In the genomic region with DNA sequence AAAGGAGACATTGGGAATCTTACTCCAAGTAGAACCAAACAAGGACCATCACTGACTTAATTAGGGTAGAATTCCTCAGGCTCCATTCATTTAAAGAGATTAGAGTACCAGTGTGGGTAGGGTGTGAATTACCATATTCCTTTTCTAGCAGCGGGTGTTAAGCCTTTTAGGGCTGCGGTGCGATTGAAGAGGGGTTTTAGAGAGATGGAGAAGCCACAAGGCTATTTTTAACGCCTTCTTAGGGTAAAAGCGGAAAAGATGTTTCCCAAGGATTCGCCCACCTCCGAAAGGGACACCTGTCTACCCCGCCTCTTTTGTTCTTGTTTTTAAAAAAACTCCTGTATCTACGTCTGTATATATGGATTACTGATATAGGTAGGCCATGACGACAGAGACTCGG, we compare ENCODE assay signal across 7 mouse cellular contexts. TPM values are rescaled to one million over a fixed set of nuclear protein-coding genes. Genes with fewer than 3 reads are reported as not detected.
A peak's percentile ranks its signal among the peaks of the same experiment; 100 is the strongest.
DNase-seq lines count a peak whose midpoint lies in the region; ATAC-seq lines count a peak whose summit lies in the region.

No protein-coding gene starts in this region.

- intact Hi-C loops in gastrocnemius, postnatal 14 days (cut with DNase I; ENCODE audit: low total_unique reads) = no loop called here

- peak overlapping the region; percentile 47 for H3K4me2 ChIP-seq in embryonic facial prominence, embryonic 11.5 days (ENCODE audit: low read depth, low read length)
- peak overlapping the region; percentile 72 for H3K4me2 ChIP-seq in neural tube, embryonic 13.5 days

- ATAC-seq in megakaryocyte, adult 5-6 weeks (ENCODE audit: poor library complexity, severe bottlenecking) = no peak
- no peak for ATAC-seq in embryonic facial prominence, embryonic 11.5 days (replicated peaks; ENCODE audit: insufficient number of reproducible peaks, low FRiP score, low TSS enrichment, low read depth)
- peak; percentile 8; the same call in 1 of the 2 replicates for ATAC-seq in neural tube, embryonic 13.5 days (ENCODE audit: low read depth)

- no peak for DNase-seq in embryonic facial prominence, embryonic 11.5 days (ENCODE audit: low spot score)
- DNase-seq in induced T-regulatory cell, adult 2 months (ENCODE audit: low read depth) = peak; percentile 54
- no peak for DNase-seq in gastrocnemius, postnatal 14 days
- no peak for DNase-seq in spleen, postnatal 36 days (ENCODE audit: low spot score in 2 of 2)

- peaks cover 46% of the 10 kb centered on the region for H3K4me1 ChIP-seq in megakaryocyte, embryonic 14.5 days
- no peaks in the 10 kb centered on the region for H3K4me1 ChIP-seq in embryonic facial prominence, embryonic 11.5 days (ENCODE audit: control insufficient read depth, insufficient read depth, low read length)
- peaks cover 43% of the 10 kb centered on the region for H3K4me1 ChIP-seq in neural tube, embryonic 13.5 days (replicated peaks)

- H3K9me3 ChIP-seq in megakaryocyte, embryonic 14.5 days = no peaks in the 10 kb centered on the region
- H3K9me3 ChIP-seq in embryonic facial prominence, embryonic 11.5 days (replicated peaks; ENCODE audit: control insufficient read depth, low read length) = no peaks in the 10 kb centered on the region
- H3K9me3 ChIP-seq in neural tube, embryonic 13.5 days = no peaks in the 10 kb centered on the region

- H3K36me3 ChIP-seq in megakaryocyte, embryonic 14.5 days (replicated peaks; ENCODE audit: low read length) = peaks cover 46% of the 10 kb centered on the region
- H3K36me3 ChIP-seq in embryonic facial prominence, embryonic 11.5 days (replicated peaks; ENCODE audit: control insufficient read depth, insufficient read depth, low read depth, low read length) = no peaks in the 10 kb centered on the region; the same call in 1 of the 2 replicates
- H3K36me3 ChIP-seq in neural tube, embryonic 13.5 days = peaks cover 27% of the 10 kb centered on the region

- WGBS in embryonic facial prominence, embryonic 11.5 days = 2% methylated on average over 11 of the region's 11 CpGs
- WGBS in neural tube, embryonic 13.5 days = under 1% methylated on average over 11 of the region's 11 CpGs

- H3K27ac ChIP-seq in embryonic facial prominence, embryonic 11.5 days (replicated peaks; ENCODE audit: low read depth, low read length) = no peak overlapping the region
- H3K27ac ChIP-seq in neural tube, embryonic 13.5 days (replicated peaks) = no peak overlapping the region

- peak overlapping the region; percentile 97 for H3K4me3 ChIP-seq in megakaryocyte, embryonic 14.5 days (replicated peaks)
- peak overlapping the region; percentile 59 for H3K4me3 ChIP-seq in embryonic facial prominence, embryonic 11.5 days (ENCODE audit: low read depth, low read length)
- peak overlapping the region; percentile 92 for H3K4me3 ChIP-seq in neural tube, embryonic 13.5 days

- H3K27me3 ChIP-seq in megakaryocyte, embryonic 14.5 days (replicated peaks) = no peaks in the 10 kb centered on the region
- no peaks in the 10 kb centered on the region for H3K27me3 ChIP-seq in embryonic facial prominence, embryonic 11.5 days (ENCODE audit: control insufficient read depth, insufficient read depth, low read length)
- H3K27me3 ChIP-seq in neural tube, embryonic 13.5 days = no peaks in the 10 kb centered on the region

- H3K9ac ChIP-seq in embryonic facial prominence, embryonic 11.5 days (replicated peaks; ENCODE audit: low read length) = peak overlapping the region; percentile 46
- H3K9ac ChIP-seq in neural tube, embryonic 13.5 days = peak overlapping the region; percentile 96

RNA-seq across cellular contexts. Expression of gene Zcrb1, which starts 0.9 kb away (rescaled TPM):
- 104 and 171 TPM in 2 replicates for polyA plus RNA-seq in megakaryocyte, embryonic 14.5 days (2012; ENCODE audit: insufficient read depth, low replicate concordance)
- total RNA-seq in megakaryocyte, adult 5-6 weeks (2015) = 111 and 124 TPM in 2 replicates
- 66.6 and 102 TPM in 2 replicates for total RNA-seq in megakaryocyte, adult 5-6 weeks (2017)
- 164 and 176 TPM in 2 replicates for polyA plus RNA-seq in embryonic facial prominence, embryonic 11.5 days (2014; fragmentation: Nextera tagmentation; extraction: Ambion mirVana)
- polyA plus RNA-seq in neural tube, embryonic 13.5 days (2015; fragmentation: Nextera tagmentation; extraction: Ambion mirVana) = 190 and 192 TPM in 2 replicates
- total RNA-seq in gastrocnemius, postnatal 14 days (2021) = 10 to 100 TPM; 67.7 to 72.1 TPM

RNA-seq across cellular contexts. Expression of gene Pphln1, which starts 0.9 kb away (rescaled TPM):
- 1.4 TPM in 1 of 2 replicates, not detected in the other for polyA plus RNA-seq in megakaryocyte, embryonic 14.5 days (2012; ENCODE audit: insufficient read depth, low replicate concordance)
- total RNA-seq in megakaryocyte, adult 5-6 weeks (2015) = 45.7 and 52.2 TPM in 2 replicates
- 31.7 and 40.1 TPM in 2 replicates for total RNA-seq in megakaryocyte, adult 5-6 weeks (2017)
- polyA plus RNA-seq in embryonic facial prominence, embryonic 11.5 days (2014; fragmentation: Nextera tagmentation; extraction: Ambion mirVana) = 57.1 and 59.0 TPM in 2 replicates
- 46.8 and 48.9 TPM in 2 replicates for polyA plus RNA-seq in neural tube, embryonic 13.5 days (2015; fragmentation: Nextera tagmentation; extraction: Ambion mirVana)
- 10 to 100 TPM; 16.3 to 16.5 TPM for total RNA-seq in gastrocnemius, postnatal 14 days (2021)

Comparison
In these comparisons a context has a peak if more than half of its experiments do, and no peak if none do; other contexts are left out.
1. RNA of gene Pphln1, which starts 0.9 kb away (polyA plus RNA-seq): 57.1 to 59.0 TPM in embryonic facial prominence, embryonic 11.5 days and 46.8 to 48.9 TPM in neural tube, embryonic 13.5 days; 1.4 TPM in megakaryocyte, embryonic 14.5 days; every median in the first group is over 10 times any median in the second.
2. Peak in every context shown above with its lines, with median percentiles within 50 percentile points of each other: H3K4me3 ChIP-seq.